ENCODE assay signal across 29 mouse cellular contexts in genomic region chr19:57589516-57589915, GRCm38 (mm10). TPM values are rescaled to one million over a fixed set of nuclear protein-coding genes. Genes with fewer than 3 reads are reported as not detected.
A peak's percentile ranks its signal among the peaks of the same experiment; 100 is the strongest.
DNase-seq lines count a peak whose midpoint lies in the region; ATAC-seq and TF ChIP-seq lines count a peak whose summit lies in the region.
"Had no signal": no experiment of that assay in that cellular context is flagged by ENCODE, and none has a peak within 500 bp of the region (broad histone marks: within the 10 kb centered on the region; RNA-seq: fewer than 3 reads in every experiment).

No protein-coding gene starts in this region.

- no peak for TF ChIP-seq CTCF in intestine, postnatal 0 days (IDR thresholded peaks at IDR 0.05; ENCODE audit: low read depth)

- ATAC-seq in intestine, embryonic 14.5 days (replicated peaks; ENCODE audit: low FRiP score, low TSS enrichment, low read depth): no peak
- no peak for ATAC-seq in intestine, postnatal 0 days
- no peak for ATAC-seq in hindbrain, embryonic 11.5 days (ENCODE audit: low FRiP score)
- ATAC-seq: activated CD4-positive, CD25-positive, alpha-beta regulatory T cell, adult 4 months; forebrain, embryonic 14.5 days; forebrain, postnatal 0 days had no signal

- no peaks in the 10 kb centered on the region for H3K9me3 ChIP-seq in intestine, embryonic 14.5 days (ENCODE audit: control insufficient read depth, low read length)
- H3K9me3 ChIP-seq in intestine, postnatal 0 days (ENCODE audit: control insufficient read depth): no peaks in the 10 kb centered on the region
- no peaks in the 10 kb centered on the region for H3K9me3 ChIP-seq in hindbrain, embryonic 11.5 days (ENCODE audit: control insufficient read depth, low read length)
- H3K9me3 ChIP-seq: embryonic facial prominence, embryonic 12.5 days; embryonic facial prominence, embryonic 15.5 days; G1E; heart, embryonic 10.5 days; heart, embryonic 13.5 days; hindbrain, embryonic 12.5 days; hindbrain, embryonic 15.5 days had no signal

- no peak overlapping the region for H3K4me2 ChIP-seq in intestine, embryonic 14.5 days (ENCODE audit: low read length)
- no peak overlapping the region for H3K4me2 ChIP-seq in intestine, postnatal 0 days (replicated peaks; ENCODE audit: low read depth)
- no peak overlapping the region for H3K4me2 ChIP-seq in hindbrain, embryonic 11.5 days (replicated peaks; ENCODE audit: low read depth, low read length)
- H3K4me2 ChIP-seq: embryonic facial prominence, embryonic 12.5 days; embryonic facial prominence, embryonic 15.5 days; heart, embryonic 13.5 days; hindbrain, embryonic 12.5 days; hindbrain, embryonic 15.5 days had no signal

- H3K27ac ChIP-seq in intestine, embryonic 14.5 days (ENCODE audit: low read depth): no peak overlapping the region
- H3K27ac ChIP-seq in intestine, postnatal 0 days (ENCODE audit: low read depth, low read length): no peak overlapping the region
- no peak overlapping the region for H3K27ac ChIP-seq in hindbrain, embryonic 11.5 days (ENCODE audit: low read depth, low read length)
- H3K27ac ChIP-seq: embryonic facial prominence, embryonic 12.5 days; embryonic facial prominence, embryonic 15.5 days; gastrocnemius, adult 2 months; heart, embryonic 10.5 days; heart, embryonic 13.5 days; hindbrain, embryonic 12.5 days; hindbrain, embryonic 15.5 days had no signal

- peaks cover 15% of the 10 kb centered on the region for H3K4me1 ChIP-seq in intestine, embryonic 14.5 days (replicated peaks; ENCODE audit: control insufficient read depth, insufficient read depth, low read length)
- no peaks in the 10 kb centered on the region for H3K4me1 ChIP-seq in intestine, postnatal 0 days (replicated peaks; ENCODE audit: control insufficient read depth, insufficient read depth, low read length)
- no peaks in the 10 kb centered on the region for H3K4me1 ChIP-seq in hindbrain, embryonic 11.5 days (replicated peaks; ENCODE audit: control insufficient read depth, insufficient read depth, low read length)
- H3K4me1 ChIP-seq: hindbrain, embryonic 15.5 days had no signal

- H3K27me3 ChIP-seq in intestine, embryonic 14.5 days (replicated peaks; ENCODE audit: control insufficient read depth, insufficient read depth, low read length): no peaks in the 10 kb centered on the region
- H3K27me3 ChIP-seq in intestine, postnatal 0 days (replicated peaks; ENCODE audit: control insufficient read depth, insufficient read depth, low read length): no peaks in the 10 kb centered on the region
- H3K27me3 ChIP-seq in hindbrain, embryonic 11.5 days (ENCODE audit: control insufficient read depth, insufficient read depth, low read length): no peaks in the 10 kb centered on the region
- H3K27me3 ChIP-seq: CH12.LX; embryonic facial prominence, embryonic 12.5 days; embryonic facial prominence, embryonic 15.5 days; hindbrain, embryonic 12.5 days; hindbrain, embryonic 15.5 days had no signal

- no peaks in the 10 kb centered on the region for H3K36me3 ChIP-seq in intestine, embryonic 14.5 days (ENCODE audit: control insufficient read depth, insufficient read depth, low read length)
- H3K36me3 ChIP-seq in intestine, postnatal 0 days (ENCODE audit: control insufficient read depth, insufficient read depth): no peaks in the 10 kb centered on the region
- no peaks in the 10 kb centered on the region for H3K36me3 ChIP-seq in hindbrain, embryonic 11.5 days (ENCODE audit: control insufficient read depth, insufficient read depth, low read length)
- H3K36me3 ChIP-seq: embryonic facial prominence, embryonic 12.5 days; embryonic facial prominence, embryonic 15.5 days; G1E; heart, embryonic 10.5 days; heart, embryonic 13.5 days; hindbrain, embryonic 12.5 days; hindbrain, embryonic 15.5 days had no signal

- no peak overlapping the region for H3K4me3 ChIP-seq in intestine, embryonic 14.5 days (ENCODE audit: low read depth, low read length)
- H3K4me3 ChIP-seq in intestine, postnatal 0 days (ENCODE audit: low read depth, low read length): no peak overlapping the region
- H3K4me3 ChIP-seq in hindbrain, embryonic 11.5 days (ENCODE audit: low read depth, low read length): no peak overlapping the region
- H3K4me3 ChIP-seq: embryonic facial prominence, embryonic 12.5 days; embryonic facial prominence, embryonic 15.5 days; gastrocnemius, adult 2 months; heart, embryonic 10.5 days; heart, embryonic 13.5 days; hindbrain, embryonic 12.5 days; hindbrain, embryonic 15.5 days had no signal

- peak; percentile 46 for DNase-seq in intestine, embryonic 14.5 days (ENCODE audit: low spot score)
- DNase-seq in lung, postnatal 10 days: peak; percentile 28
- DNase-seq in lung, adult 18-20 months: no peak
- peak; percentile 15 for DNase-seq in R1 (ENCODE audit: low read depth, low spot score)
- DNase-seq in hindbrain, embryonic 11.5 days (ENCODE audit: low spot score): no peak
- DNase-seq in ovary, postnatal 14 days (ENCODE audit: low spot score): no peak
- DNase-seq: adrenal gland, postnatal 10 days; adrenal gland, postnatal 36 days; B cell, adult 2 months; cerebellum, adult 2 months; cerebellum, adult 9-11 months; cerebellum, postnatal 25 days; forebrain, postnatal 0 days; gastrocnemius, adult 2 months; gastrocnemius, postnatal 14 days; heart, adult 18-20 months; heart, postnatal 14 days; heart, postnatal 4 days had no signal

- H3K9ac ChIP-seq in intestine, embryonic 14.5 days (ENCODE audit: low read length): no peak overlapping the region
- no peak overlapping the region for H3K9ac ChIP-seq in intestine, postnatal 0 days (ENCODE audit: low read depth, low read length)
- no peak overlapping the region for H3K9ac ChIP-seq in hindbrain, embryonic 11.5 days (ENCODE audit: low read depth, low read length)
- H3K9ac ChIP-seq: embryonic facial prominence, embryonic 12.5 days; embryonic facial prominence, embryonic 15.5 days; forebrain, postnatal 0 days; heart, embryonic 13.5 days; hindbrain, embryonic 12.5 days; hindbrain, embryonic 15.5 days had no signal

- 52% methylated on average over 9 of the region's 9 CpGs for WGBS in intestine, embryonic 14.5 days
- WGBS in intestine, postnatal 0 days: 55% methylated on average over 9 of the region's 9 CpGs
- WGBS in hindbrain, embryonic 11.5 days: 77% methylated on average over 9 of the region's 9 CpGs

RNA-seq across cellular contexts. Expression of gene Atrnl1, which starts 21.3 kb away (rescaled TPM):
- polyA plus RNA-seq in intestine, embryonic 14.5 days (2014; fragmentation: Nextera tagmentation; extraction: Ambion mirVana): 7.4 and 9.3 TPM in 2 replicates
- 2.5 and 2.6 TPM in 2 replicates for polyA plus RNA-seq in intestine, postnatal 0 days (2015; fragmentation: Nextera tagmentation; extraction: Ambion mirVana)
- polyA plus RNA-seq in hindbrain, embryonic 11.5 days (2014; fragmentation: Nextera tagmentation; extraction: Ambion mirVana): 6.6 and 7.0 TPM in 2 replicates

Comparison
In these comparisons a context has a peak if more than half of its experiments do, and no peak if none do; other contexts are left out.
1. DNase-seq: peak in intestine, embryonic 14.5 days (single experiment), lung, postnatal 10 days (single experiment) and R1 (single experiment); none in lung, adult 18-20 months (0 of 2), hindbrain, embryonic 11.5 days (single experiment) and ovary, postnatal 14 days (single experiment).